Mouse (Mus musculus) megakaryocyte, embryonic 14.5 days (primary cell): ENCODE measurements around the gene Spc24.

ENCODE experiments used
- FLI1 ChIP-seq: IDR thresholded peaks from 2 replicates; pipeline ENCODE4 v1.6.1; 2012; ENCODE audit warnings: low read length, inconsistent platforms, mixed read lengths
- GATA1 ChIP-seq: IDR thresholded peaks from 3 replicates; pipeline ENCODE4 v1.6.1; 2012; ENCODE audit warnings: mixed read lengths, low read length, inconsistent platforms, borderline replicate concordance

DNA sequence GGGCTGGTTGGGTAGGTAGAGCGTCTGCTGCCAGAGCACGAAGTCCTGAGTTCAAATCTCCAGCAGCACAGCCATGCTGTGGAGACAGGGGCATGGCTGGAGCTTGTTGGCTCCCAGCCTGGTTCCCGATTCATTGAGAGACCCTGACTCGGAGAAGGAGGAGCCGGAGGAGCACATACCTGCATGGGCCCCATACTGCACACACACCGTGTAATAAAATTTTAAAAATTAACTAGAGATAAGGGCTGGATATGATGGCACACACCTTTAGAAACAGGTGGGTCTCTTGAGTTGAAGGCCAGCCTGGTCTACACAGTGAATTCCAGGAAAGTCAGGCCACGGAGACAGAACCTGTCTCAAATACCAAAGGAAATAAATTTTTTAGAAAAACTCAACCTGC lies 26.1 kb downstream of the Spc24 start:
- no peak for TF ChIP-seq FLI1
- no peak for TF ChIP-seq GATA1
